Mouse (Mus musculus): ENCODE data around the gene Selenot.

Selenot gene

GRCm38 (mm10) chr3:58636406-58637295, 60.2 kb downstream of the Selenot start, which contains the start of gene Erich6:
Erich6 (minus strand) TSS chr3:58637207.
- no peak for DNase-seq
